Mouse (Mus musculus) MEL (cell line): ENCODE results near the gene Soga1. TPM values are rescaled to one million over a fixed set of nuclear protein-coding genes. Genes with fewer than 3 reads are reported as not detected.

ENCODE experiments used
- DNase-seq: peaks from one replicate; pipeline ENCODE4 v3.0.0; 2011; ENCODE audit warnings: low read depth, low spot score
- H3K27ac ChIP-seq: 2 replicates; pipeline ENCODE4 v1.5.1; 2012; ENCODE audit warnings: low read depth, mild to moderate bottlenecking, control low read depth, low read length, moderate library complexity; ENCODE audit not compliant: control insufficient read depth
- H3K27me3 ChIP-seq, 2 experiments: fragments of 150-350 bp in 1 of 2; sonication (generic) in 1 of 2; 2 replicates each; pipeline ENCODE4 v1.6.1; 2012; ENCODE audit warnings: low read length in 2 of 2, mild to moderate bottlenecking in 2 of 2, improper control_type of control experiment in 1 of 2, moderate library complexity in 1 of 2; ENCODE audit not compliant: insufficient read depth in 2 of 2, control insufficient read depth in 1 of 2
- H3K36me3 ChIP-seq, 2 experiments: 2 replicates each; pipeline ENCODE4 v1.6.1; 2012 to 2014; ENCODE audit warnings: low read length in 2 of 2, improper control_type of control experiment in 1 of 2, inconsistent platforms in 1 of 2, mild to moderate bottlenecking in 1 of 2; ENCODE audit not compliant: insufficient read depth in 2 of 2, control insufficient read depth in 1 of 2
- H3K4me1 ChIP-seq, 2 experiments: fragments of 150-350 bp in 1 of 2; sonication (generic) in 1 of 2; 2 replicates each; pipeline ENCODE4 v1.6.1; 2012; ENCODE audit warnings: low read length in 2 of 2, improper control_type of control experiment in 1 of 2, mild to moderate bottlenecking in 1 of 2; ENCODE audit not compliant: insufficient read depth in 2 of 2, control insufficient read depth in 1 of 2
- H3K4me3 ChIP-seq, 2 experiments: fragments of 150-350 bp in 1 of 2; sonication (generic) in 1 of 2; 2 replicates each; pipeline ENCODE4 v1.5.1; 2012; ENCODE audit warnings: low read depth in 2 of 2, low read length in 2 of 2, mild to moderate bottlenecking in 2 of 2, moderate library complexity in 2 of 2, control low read depth in 1 of 2, improper control_type of control experiment in 1 of 2; ENCODE audit not compliant: control insufficient read depth in 1 of 2, insufficient read depth in 1 of 2
- H3K79me2 ChIP-seq: 2 replicates; pipeline ENCODE4 v1.6.1; 2012; ENCODE audit warnings: mild to moderate bottlenecking, low read length, moderate library complexity; ENCODE audit not compliant: control insufficient read depth, poor library complexity, insufficient read depth
- H3K9ac ChIP-seq: 2 replicates; pipeline ENCODE4 v1.6.1; 2012; ENCODE audit warnings: low read depth, mild to moderate bottlenecking, control low read depth, low read length, moderate library complexity; ENCODE audit not compliant: control insufficient read depth, poor library complexity, severe bottlenecking
- H3K9me3 ChIP-seq: fragments of 150-350 bp; sonication (generic); replicated peaks from 2 replicates; pipeline ENCODE4 v1.6.1; 2012; ENCODE audit warnings: mild to moderate bottlenecking, low read length, improper control_type of control experiment, moderate library complexity; ENCODE audit not compliant: insufficient read depth
- E2F4 ChIP-seq: IDR thresholded peaks from 2 replicates; pipeline ENCODE4 v1.6.1; 2011; ENCODE audit warnings: low read depth, low read length, improper control_type of control experiment, borderline replicate concordance
- ELF1 ChIP-seq: IDR thresholded peaks from 2 replicates; pipeline ENCODE4 v1.6.1; 2014; ENCODE audit warnings: low read depth, mild to moderate bottlenecking, inconsistent platforms, low read length, improper control_type of control experiment, moderate library complexity
- EP300 ChIP-seq, 2 experiments: IDR thresholded peaks; 2 replicates each; pipeline ENCODE4 v1.6.1; 2011; ENCODE audit warnings: improper control_type of control experiment in 2 of 2, low read length in 2 of 2, low read depth in 1 of 2, mild to moderate bottlenecking in 1 of 2
- ETS1 ChIP-seq: IDR thresholded peaks from 2 replicates; pipeline ENCODE4 v1.6.1; 2012; ENCODE audit warnings: low read depth, mild to moderate bottlenecking, inconsistent platforms, low read length, improper control_type of control experiment, moderate library complexity
- JUND ChIP-seq: IDR thresholded peaks from 2 replicates; pipeline ENCODE4 v1.6.1; 2011; ENCODE audit warnings: low read depth, mild to moderate bottlenecking, improper control_type of control experiment, low read length
- KAT2A ChIP-seq: conservative IDR thresholded peaks from 2 replicates; pipeline ENCODE4 v1.6.1; 2012; ENCODE audit warnings: low read depth, low read length, improper control_type of control experiment, inconsistent platforms
- MXI1 ChIP-seq: IDR thresholded peaks from 2 replicates; pipeline ENCODE4 v1.6.1; 2011; ENCODE audit warnings: mild to moderate bottlenecking, low read depth, low read length, improper control_type of control experiment
- MYB ChIP-seq: IDR thresholded peaks from 2 replicates; pipeline ENCODE4 v1.6.1; 2011; ENCODE audit warnings: mild to moderate bottlenecking, low read depth, low read length, improper control_type of control experiment
- MYC ChIP-seq: IDR thresholded peaks from 2 replicates; pipeline ENCODE4 v1.6.1; 2011; ENCODE audit warnings: low read depth, mild to moderate bottlenecking, low read length, improper control_type of control experiment, moderate library complexity
- NELFE ChIP-seq: IDR thresholded peaks from 2 replicates; pipeline ENCODE4 v1.6.1; 2011; ENCODE audit warnings: low read depth, low read length, improper control_type of control experiment
- NRF1 ChIP-seq: IDR thresholded peaks from 2 replicates; pipeline ENCODE4 v1.6.1; 2014; ENCODE audit warnings: low read depth, mild to moderate bottlenecking, inconsistent platforms, low read length, improper control_type of control experiment, moderate library complexity; ENCODE audit not compliant: poor library complexity, insufficient read depth, severe bottlenecking
- POLR2AphosphoS2 ChIP-seq: IDR thresholded peaks from 2 replicates; pipeline ENCODE4 v1.6.1; 2011; ENCODE audit warnings: low read length, improper control_type of control experiment
- RAD21 ChIP-seq: IDR thresholded peaks from 2 replicates; pipeline ENCODE4 v1.6.1; 2011; ENCODE audit warnings: mild to moderate bottlenecking, low read depth, low read length, improper control_type of control experiment
- SIN3A ChIP-seq: IDR thresholded peaks from 2 replicates; pipeline ENCODE4 v1.6.1; 2012; ENCODE audit warnings: low read length, improper control_type of control experiment, inconsistent platforms
- TAL1 ChIP-seq: IDR thresholded peaks from 2 replicates; pipeline ENCODE4 v1.6.1; 2012; ENCODE audit warnings: mild to moderate bottlenecking, inconsistent platforms, low read length, moderate library complexity, mixed read lengths
- TCF12 ChIP-seq: IDR thresholded peaks from 2 replicates; pipeline ENCODE4 v1.6.1; 2014; ENCODE audit warnings: low read depth, mild to moderate bottlenecking, inconsistent platforms, low read length, improper control_type of control experiment, moderate library complexity
- UBTF ChIP-seq: IDR thresholded peaks from 2 replicates; pipeline ENCODE4 v1.6.1; 2012; ENCODE audit warnings: low read depth, mild to moderate bottlenecking, inconsistent platforms, low read length, improper control_type of control experiment, moderate library complexity, borderline replicate concordance; ENCODE audit not compliant: insufficient read depth
- USF1 ChIP-seq: IDR thresholded peaks from 2 replicates; pipeline ENCODE4 v1.6.1; 2014; ENCODE audit warnings: low read depth, mild to moderate bottlenecking, inconsistent platforms, low read length, improper control_type of control experiment, moderate library complexity
- USF2 ChIP-seq, 2 experiments: IDR thresholded peaks; 2 replicates each; pipeline ENCODE4 v1.6.1; 2011 to 2012; ENCODE audit warnings: improper control_type of control experiment in 2 of 2, low read length in 2 of 2, borderline replicate concordance in 1 of 2, inconsistent platforms in 1 of 2, low read depth in 1 of 2, mild to moderate bottlenecking in 1 of 2; ENCODE audit not compliant: insufficient read depth in 1 of 2
- ZKSCAN1 ChIP-seq: IDR thresholded peaks from 2 replicates; pipeline ENCODE4 v1.6.1; 2012; ENCODE audit warnings: low read depth, mild to moderate bottlenecking, inconsistent platforms, low read length, improper control_type of control experiment, moderate library complexity
- ZNF384 ChIP-seq: IDR thresholded peaks from 2 replicates; pipeline ENCODE4 v1.6.1; 2012; ENCODE audit warnings: low read depth, mild to moderate bottlenecking, inconsistent platforms, low read length, improper control_type of control experiment
- polyA plus RNA-seq, 2 experiments: library from polyadenylated mRNA; stranded (reverse) in 1 of 2; unstranded in 1 of 2; fragments of >175 nt in 1 of 2; fragments of >200 nt in 1 of 2; gene quantifications; 2 replicates each; pipeline versions ENCODE4 v1.2.1 to v1.2.4; 2012; ENCODE audit warnings: low replicate concordance in 2 of 2, low read depth in 1 of 2; ENCODE audit not compliant: insufficient read length in 2 of 2, insufficient read depth in 1 of 2, missing spikeins in 1 of 2
- total RNA-seq: library from RNA; depleted of rRNA; stranded (reverse); fragments of 300-350 nt; gene quantifications from 2 replicates; pipeline ENCODE4 v1.2.3, GENCODE M21; 2012

Soga1 gene
- total and polyA plus RNA-seq, 3 experiments, result 0.50 to 2.0 TPM; not detected in 1

DNA sequence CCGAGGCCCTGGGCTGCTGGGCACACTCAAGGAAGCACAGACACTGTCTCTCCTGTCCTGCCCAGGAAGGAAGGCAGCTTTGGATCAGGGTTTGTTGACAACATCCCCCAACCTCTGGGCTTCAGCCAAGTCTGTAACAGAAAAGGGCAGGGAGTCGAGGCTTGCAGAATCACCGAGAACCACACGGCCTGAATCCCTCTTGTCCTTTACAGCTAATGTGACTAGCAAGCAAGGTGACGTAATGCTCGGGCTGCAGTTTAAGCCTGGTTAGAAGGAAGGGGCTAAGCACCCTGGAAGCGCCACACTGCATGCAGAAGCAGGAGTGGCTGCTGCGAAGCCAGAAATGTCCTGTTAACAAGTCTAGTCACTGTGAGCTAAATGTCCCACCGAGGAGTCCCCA lies 8.7 kb downstream of the Soga1 start:
- TF ChIP-seq MYB (no peak), UBTF (no peak), MYC (no peak), ZKSCAN1 (no peak), MXI1 (no peak), ZNF384 (no peak), E2F4 (no peak), SIN3A (no peak), NELFE (no peak), NRF1 (no peak)
- no peak overlapping the region for H3K27ac ChIP-seq
- H3K36me3 ChIP-seq, result no peaks in the 10 kb centered on the region
- H3K4me1 ChIP-seq, result no peaks in the 10 kb centered on the region
- H3K79me2 ChIP-seq, result no peaks in the 10 kb centered on the region
- H3K9me3 ChIP-seq, result no peaks in the 10 kb centered on the region
- peaks cover 0 to 2% of the 10 kb centered on the region in 2 experiments; a peak in 2 of 4 replicates for H3K27me3 ChIP-seq
- no peak overlapping the region for H3K9ac ChIP-seq
- H3K4me3 ChIP-seq, result no peak overlapping the region
- no peak for DNase-seq

DNA sequence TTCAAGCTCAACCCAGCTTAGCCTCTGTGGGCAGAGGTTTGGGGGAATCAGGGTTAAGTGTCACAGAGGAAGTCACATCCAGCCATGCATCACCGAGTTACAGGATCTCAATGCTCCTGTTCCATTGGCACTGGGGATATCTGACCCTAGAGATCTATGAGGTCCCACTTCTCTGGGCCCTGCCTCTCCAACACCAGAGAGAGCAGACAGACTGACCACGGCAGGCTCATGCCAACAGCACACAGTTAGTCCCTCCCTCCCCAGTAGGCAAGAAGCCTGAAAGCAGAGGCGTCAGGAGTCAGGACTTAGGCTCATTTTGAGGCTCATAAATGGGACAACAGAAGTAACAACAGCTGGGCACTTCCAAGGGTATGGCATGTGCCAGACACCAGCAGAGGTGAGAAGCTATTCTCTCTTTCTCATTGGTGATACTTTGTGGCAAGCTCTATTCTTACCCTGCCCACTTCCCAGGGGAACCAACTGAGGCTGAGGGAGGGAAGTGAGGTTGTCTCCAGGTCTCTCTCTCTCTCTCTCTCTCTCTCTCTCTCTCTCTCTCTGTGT lies 9.2 kb downstream of the Soga1 start:
- Histone ChIP-seq H3K36me3 (no peaks in the 10 kb centered on the region), H3K4me1 (no peaks in the 10 kb centered on the region), H3K9me3 (no peaks in the 10 kb centered on the region), H3K27me3 (peaks cover 0 to 3% of the 10 kb centered on the region in 2 experiments; a peak in 3 of 4 replicates), H3K4me3 (no peak overlapping the region), H3K79me2 (no peaks in the 10 kb centered on the region), H3K9ac (no peak overlapping the region), H3K27ac (no peak overlapping the region)
- DNase-seq, result no peak
- TF ChIP-seq ZNF384 (no peak), RAD21 (no peak), POLR2AphosphoS2 (no peak), KAT2A (no peak), USF2 (IDR thresholded peaks at IDR 0.05; ENCODE audit: borderline replicate concordance in 1 of 2, insufficient read depth in 1 of 2, low read depth in 1 of 2, low read length in 2 of 2) (no peak), JUND (no peak), TAL1 (no peak), MXI1 (no peak), EP300 (IDR thresholded peaks at IDR 0.05; ENCODE audit: low read depth in 1 of 2, low read length in 2 of 2) (no peak), ELF1 (no peak), USF1 (no peak), ETS1 (no peak), TCF12 (no peak)
